Mouse (Mus musculus) A20 (cell line): ENCODE data around the gene Jazf1.

Source experiments
- DNase-seq: peaks from one replicate; pipeline ENCODE4 v3.0.0-alpha.2; 2011; ENCODE audit warnings: low read depth, low spot score

The Jazf1 gene

DNA sequence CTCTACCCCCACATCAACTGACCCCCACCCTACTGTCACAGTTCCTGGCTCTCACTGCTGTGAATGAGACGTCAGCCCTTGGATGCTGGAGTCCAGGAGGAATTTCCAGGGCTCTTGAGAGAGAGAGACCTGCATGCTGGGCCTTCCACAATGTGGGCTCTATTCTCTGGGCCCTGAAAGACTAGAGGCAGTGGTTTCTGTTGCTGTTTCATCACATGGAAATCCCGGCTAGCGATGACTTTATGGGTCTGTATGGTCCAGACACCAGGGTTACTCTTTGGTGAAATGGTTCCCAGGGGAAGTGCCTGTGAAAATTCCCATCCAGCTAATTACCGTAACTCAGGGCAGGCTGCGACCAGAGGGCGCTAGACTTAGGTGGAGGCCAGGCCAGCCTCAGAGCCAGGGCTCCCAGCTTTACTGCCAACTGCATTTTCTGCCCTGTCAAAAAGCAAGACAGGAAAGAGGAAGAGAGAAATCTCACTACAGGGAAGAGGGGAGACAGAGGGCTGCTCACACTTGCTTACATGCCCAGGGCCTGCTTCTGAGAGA, 271.1 kb downstream of the Jazf1 start:
- no peak for DNase-seq

DNA sequence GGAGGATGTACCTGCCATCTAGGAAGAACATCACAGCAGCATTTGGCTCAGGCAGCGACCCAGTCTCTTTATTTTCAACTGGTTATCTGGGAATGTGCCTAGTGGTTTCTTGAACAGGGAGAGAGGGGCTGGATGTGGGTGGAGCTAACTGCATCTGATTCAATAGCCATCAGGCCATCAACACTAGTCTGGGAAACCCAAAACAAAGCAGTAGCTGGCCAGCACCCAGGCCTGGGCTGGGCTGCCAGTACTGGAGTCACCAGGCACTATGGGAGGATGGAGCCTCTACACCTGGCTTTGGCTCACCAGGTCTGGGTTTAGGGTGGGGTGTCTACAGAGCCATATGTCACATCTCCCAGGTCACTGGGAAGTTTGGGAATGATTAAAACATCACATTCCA, 271.7 kb downstream of the Jazf1 start:
- DNase-seq = no peak

DNA sequence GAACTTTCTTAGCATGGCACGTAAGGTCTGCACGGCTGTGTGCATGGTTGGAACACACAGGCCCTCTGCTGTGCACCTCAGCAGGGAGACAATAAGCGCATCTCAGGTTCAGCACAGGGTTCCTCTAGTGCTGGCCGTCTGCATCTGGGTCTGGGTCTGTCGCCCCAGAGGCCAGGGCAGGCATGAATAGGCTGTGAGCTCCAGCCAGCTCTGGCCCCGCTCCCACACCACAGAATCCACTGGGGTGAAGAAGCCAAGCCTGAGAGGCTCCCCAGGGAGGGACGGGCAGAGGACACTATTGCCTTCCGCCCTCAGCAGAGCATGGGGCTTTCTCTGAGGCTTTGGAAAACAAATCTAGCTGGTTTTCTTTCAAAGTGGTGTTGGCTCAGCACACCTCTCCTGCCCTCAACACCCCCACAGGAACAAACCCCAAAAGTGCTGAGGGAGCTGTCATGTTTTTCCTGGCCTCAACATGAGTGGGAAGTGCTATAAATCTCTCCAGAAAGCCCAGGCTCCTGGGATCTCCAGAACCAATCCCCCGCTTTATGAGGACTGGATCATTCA, 272.3 kb downstream of the Jazf1 start:
- DNase-seq = no peak

DNA sequence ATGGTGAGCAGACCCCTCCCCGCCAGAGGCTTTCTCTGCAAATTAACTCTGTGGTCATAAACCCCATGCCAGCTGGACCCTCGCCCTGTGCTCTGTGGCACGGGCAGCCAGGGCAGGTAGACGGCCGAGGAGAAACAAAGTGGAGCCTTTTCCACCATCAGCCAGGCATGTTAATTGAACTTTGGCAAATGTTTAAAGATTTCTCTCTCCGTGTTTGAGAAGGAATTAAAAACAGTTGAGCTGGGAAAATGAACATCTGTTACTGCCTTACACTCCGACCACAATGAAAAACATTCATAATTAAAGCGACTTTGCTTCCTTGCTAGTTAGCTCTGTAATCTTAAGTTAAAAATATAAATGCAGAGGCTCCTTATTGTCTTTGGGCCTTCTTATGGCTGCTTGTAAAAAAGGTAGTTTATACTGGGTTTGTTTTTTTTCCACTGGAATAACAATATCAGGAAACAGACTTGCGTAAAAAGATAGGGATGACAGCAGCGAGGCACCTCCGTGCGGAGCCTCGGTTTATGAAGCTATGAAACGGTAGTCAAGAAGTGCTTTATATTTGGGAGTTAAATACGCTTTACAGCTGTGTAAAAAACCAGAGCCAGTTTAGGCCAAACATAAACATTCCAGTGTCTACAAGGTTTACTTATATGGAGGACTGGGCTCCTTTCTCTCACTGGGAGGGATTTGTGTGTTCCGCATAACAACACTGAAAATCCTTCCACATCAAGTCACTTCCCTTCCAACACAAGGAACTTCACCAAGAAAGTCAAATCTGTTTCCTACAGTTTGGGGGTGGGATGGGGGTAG, 273.2 kb downstream of the Jazf1 start:
- DNase-seq = no peak

DNA sequence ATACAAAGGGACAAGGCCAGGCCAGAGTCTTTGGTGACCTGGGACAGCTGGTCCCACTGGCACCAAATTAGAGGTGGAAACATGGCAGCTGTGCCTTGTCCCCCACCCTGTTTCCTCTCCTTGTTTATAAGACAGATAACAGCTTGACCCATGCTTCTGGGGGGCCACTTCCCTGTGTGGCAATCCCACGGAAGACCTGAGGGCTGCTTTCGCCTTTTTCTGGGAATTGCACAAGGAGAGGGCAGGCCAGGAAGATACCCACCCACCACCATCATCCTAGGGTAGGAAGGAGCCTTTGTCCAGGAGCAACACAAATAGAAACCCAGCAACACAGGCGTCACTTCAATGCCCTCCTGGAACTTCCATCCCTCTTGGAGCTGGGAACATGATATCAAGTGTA, 276.0 kb downstream of the Jazf1 start:
- DNase-seq = no peak

DNA sequence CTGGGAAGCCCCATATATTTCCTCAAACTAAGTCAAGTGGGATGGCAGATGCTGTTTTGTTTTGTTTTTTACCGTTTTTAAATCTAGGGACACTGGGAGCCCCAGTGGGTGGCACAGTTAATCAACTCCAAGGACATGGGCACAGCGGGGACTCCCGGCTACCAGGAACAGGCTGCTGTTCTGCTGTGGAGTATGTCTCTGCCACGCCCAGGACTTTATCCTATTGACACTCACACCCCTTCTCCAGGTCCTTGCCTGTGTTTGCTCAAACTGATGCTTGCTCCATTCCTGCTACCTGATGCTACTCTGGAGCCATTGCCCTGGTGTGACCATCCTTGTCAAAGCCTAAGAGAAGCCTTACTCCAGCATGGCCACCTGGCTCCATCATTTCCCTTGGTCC, 277.6 kb downstream of the Jazf1 start:
- DNase-seq = no peak

DNA sequence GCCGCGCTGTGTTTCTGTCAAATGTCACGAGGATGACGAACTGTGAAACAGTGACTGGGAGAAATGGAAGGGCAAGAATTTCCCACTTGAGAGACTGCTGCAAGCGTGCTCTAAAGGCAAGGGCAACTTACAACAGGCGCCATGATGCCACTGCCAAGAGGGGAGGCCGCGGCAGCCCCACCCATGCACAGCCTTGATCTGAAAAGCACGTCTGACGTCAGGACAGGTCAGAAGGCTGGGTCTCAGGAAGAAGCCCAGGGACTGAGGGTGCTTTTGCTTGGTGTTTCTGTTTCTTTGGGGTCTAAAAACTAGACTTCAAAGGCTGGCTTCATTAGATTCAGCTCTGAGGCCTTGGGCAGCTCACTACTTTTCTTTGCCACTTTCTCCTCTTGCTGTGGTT, 278.1 kb downstream of the Jazf1 start:
- no peak for DNase-seq

DNA sequence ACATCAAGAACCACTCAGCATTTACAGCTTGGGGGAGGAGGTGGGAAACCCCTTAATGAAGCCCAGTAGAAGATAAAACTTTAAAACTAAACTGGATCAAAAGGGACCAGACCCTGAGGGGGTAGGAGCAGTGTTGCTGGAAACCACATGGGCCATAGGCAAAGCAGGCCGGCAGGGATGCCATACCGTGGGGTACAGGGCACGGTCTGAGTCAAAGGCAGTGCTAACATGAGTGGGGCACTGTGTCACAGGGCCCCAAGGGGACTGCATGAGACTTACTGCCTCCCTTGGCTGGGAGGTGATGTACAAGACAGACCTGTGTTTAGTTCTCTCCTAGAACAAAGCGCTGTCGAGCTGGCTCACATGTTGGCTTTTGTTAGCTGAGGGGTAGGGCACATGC, 288.9 kb downstream of the Jazf1 start:
- no peak for DNase-seq

DNA sequence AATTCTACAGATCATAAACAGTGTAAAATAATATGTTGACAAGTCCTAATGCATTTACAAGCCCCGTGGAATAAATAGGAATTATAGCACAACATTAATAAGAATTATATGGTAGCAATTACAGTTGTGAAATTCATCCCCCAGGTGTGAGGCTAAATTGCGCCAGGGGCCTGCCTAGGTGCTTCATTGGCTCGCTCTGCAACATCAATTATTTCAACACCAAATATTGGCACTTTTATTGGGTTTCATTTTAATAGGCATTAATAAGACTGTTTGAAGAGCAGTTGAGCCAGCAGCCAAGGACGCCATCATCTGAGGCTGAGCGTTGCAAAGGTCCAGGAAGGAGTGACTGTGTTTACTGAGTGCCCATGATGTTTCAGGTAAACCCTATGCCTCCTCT, 289.9 kb downstream of the Jazf1 start:
- no peak for DNase-seq

DNA sequence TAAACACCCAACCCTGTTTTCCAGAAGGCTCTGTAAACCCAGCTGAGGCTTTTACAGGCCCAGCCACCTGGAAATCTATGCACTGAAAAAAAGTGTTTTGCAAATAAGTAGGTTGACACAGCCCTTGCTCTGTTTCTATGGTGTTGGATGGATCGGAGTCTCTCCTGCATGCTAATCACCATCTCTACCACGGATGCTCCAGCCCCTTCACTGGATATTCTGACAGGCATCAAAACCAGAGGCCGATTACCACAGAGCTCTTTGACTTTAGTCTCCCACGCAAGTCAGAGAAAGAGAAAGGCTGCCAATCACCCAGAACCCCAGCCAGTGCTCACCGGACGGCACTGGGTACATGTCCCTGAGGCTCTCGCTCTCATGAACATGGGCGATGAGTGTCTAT, 291.4 kb downstream of the Jazf1 start:
- DNase-seq = no peak

DNA sequence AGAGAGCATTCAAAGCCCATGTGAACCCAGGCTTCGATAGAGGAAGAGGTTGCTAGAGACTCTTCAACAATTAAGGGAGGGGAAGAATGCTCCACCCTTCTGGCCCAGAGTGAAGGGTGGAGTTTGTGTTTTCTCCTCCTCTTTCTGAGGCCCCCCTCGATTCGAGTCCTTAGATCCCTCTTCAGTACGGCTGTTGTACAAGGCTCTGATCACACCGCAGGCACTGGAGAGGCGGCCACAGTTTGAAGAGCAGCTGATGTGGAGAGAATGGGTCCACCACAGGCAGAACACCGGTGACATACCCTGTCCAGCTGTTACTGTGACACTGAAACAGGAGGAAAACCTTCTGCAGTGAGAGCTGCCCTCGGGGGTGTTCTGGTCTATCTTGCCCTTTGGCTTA, 292.5 kb downstream of the Jazf1 start:
- DNase-seq = no peak

DNA sequence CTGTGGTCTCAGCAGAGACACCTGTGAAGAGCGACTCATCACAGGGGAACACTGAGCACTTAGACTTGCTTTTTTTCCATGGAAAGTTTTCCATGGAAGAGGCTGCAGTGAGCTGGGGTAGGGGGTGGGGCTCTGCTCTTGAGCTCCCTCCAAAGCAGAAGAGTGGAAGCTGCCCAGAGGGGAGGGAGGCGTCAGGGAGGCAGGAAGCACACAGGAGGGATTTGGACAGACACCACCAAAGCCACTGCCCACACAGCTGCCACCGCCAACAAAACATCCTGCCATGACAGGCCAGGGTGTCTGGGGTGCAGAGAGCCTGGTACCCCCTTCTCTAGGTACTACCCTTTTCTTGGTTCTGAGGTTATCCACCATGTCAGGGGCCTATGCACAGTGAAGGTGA, 293.1 kb downstream of the Jazf1 start:
- DNase-seq = no peak

DNA sequence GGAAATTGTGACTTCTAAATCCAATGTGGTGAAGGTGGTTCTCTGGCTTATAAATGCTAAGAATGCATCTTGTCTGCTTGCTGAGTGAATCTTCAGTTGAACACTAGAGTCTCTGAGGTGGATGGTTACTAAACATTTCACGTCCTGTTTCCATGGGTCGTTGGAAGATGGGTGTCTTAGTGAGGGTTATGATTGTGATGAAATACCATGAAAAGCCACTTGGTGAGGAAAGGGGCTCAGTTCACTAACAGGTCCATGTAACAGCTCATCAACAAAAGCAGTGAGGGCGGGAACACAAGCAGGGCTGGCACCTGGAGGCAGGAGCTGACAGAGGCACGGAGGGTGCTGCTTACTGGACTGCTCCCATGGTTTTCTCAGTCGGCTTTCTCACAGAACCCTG, 295.3 kb downstream of the Jazf1 start:
- no peak for DNase-seq

DNA sequence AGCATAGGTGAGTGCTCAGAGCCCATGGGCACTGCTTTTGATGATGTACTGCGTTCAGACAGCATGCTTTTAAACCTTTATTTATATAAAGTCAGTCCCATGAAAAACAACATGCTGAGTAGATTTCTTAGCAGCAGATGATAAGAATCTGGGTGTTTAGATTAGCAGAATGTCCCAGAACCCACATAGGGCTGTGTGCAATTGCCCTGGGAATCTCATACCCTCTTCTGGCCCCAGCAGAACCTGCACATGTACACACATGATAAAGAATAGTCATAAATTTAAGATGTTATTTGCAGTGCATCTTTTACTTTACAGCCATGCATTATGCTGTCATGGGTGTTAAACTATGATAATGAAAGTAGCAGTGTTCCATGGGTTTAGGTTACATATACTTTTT, 297.6 kb downstream of the Jazf1 start:
- DNase-seq = no peak

DNA sequence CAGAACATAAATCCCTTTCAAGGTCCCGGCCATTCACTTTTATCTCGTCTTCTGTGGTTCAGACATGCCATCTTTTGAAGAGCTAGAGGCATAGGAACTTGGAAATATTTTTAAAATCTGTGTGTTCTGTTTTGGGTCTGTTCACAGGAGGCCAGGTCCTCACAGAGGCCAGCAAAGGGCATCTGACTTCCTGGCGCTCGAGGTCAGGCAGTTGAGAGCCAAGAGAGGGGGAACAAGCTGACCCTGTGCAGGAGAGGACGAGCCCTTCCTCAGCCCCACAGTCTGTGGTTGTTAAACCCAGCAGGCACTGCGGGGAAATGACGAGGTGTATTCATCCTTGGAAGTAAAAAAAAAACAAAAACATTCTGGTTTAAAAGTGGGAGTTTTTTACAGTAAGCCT, 303.2 kb downstream of the Jazf1 start:
- peak; percentile 31 for DNase-seq

DNA sequence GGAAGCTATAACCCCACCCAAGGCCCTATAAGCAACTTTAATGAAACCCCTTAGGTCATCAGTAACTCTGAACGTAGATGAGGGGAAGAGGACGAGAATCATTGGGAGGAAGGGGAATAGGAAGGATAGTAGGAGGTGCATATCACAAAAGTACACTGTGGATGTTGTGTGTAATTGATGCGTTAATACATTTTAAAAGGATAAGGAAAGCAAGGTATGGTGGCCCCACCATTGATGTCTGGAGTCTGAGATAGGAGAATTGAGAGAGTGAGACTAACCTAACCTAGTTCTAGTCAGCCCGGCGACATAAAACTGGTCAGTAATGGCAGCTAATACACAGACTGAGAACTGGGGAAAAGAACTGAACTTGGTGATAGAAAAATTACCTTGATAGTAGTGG, 315.6 kb downstream of the Jazf1 start:
- DNase-seq = no peak

DNA sequence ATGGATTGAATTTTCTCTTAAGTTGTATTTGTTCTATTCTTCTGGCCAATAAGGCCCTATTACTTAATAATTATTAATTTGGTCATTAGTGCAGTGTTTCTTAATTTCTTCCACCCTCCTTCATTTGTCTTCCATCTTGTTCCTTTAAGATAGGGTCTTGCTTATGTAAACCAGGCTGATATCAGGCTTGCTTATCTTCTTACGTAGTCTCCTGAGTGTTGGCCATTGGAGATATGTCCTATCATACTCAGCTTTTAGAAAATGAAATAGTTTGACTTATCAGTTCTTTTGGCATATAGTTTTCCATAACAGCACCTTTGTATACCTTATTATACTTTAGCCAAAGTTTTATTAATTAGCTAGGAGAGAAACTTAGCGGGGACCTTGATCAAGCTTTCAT, 333.8 kb downstream of the Jazf1 start:
- DNase-seq = no peak

DNA sequence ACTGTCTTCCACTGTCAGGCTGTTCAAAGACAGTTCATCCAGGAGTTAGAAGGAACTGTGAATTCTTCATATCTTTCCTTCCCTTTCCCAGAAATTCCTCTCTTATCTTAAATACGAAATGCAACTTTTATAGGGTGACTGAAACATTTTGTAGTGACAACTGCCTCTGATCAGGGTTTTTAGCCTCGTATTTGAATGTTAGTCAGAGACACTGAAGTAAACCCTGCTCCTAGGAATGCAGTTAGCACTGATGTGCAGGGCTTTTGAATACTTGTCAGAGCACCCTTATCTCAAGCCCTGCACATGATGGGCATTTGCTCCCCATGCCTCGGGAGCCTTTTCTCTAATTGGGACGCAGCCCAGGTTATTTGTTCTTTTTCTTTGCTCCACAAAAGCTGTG, 338.1 kb downstream of the Jazf1 start:
- DNase-seq = no peak

DNA sequence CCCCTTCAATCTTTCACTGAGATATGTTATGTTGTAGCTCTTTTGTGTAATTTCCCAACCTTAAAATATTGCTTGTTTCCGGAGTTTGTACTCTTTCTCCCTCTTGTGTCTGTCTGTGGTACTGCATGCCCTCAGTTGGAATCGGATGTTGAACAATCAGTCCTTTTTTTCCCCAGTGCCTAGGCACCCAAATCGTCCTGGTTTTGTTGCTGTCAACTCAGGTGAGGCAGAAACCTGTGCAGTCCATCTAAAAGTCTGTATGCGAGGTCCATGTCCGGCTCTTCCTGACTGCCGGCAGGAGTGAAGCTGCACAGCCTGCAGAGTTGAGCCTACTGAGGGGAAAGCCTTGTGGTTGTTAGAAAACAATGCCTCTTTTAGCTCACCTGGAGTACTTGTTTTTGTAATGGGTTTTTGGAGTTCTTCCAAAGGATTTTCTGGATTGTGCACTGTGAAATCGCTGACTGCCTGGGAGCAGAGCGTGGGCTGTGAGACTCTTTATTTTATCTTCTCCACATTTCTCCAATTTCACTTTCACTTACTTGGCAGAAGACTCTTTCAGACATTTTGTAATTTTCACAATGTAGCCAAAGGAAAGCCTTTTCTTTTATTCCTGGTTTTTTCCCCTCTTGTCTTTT, 343.5 kb downstream of the Jazf1 start:
- peak; percentile 58 for DNase-seq
